Mouse (Mus musculus): ENCODE data around the gene Mcl1.
"Not testable (repeated sequence)": the region's sequence is repeated elsewhere in the genome, so short reads cannot be mapped to it uniquely, and the experiment has no call there.

The Mcl1 gene

GRCm38 (mm10) chr3:95666124-95666844, 7.7 kb downstream of the Mcl1 start:
- DNase-seq (ENCODE audit: low read depth), result peak; percentile 90

GRCm38 (mm10) chr3:95667521-95667920, 8.9 kb downstream of the Mcl1 start:
- peak; percentile 35 for DNase-seq (ENCODE audit: low read depth)

- peak; percentile 39 for DNase-seq (ENCODE audit: low read depth)
Observed at GRCm38 (mm10) chr3:95668026-95668425, 9.4 kb downstream of the Mcl1 start.

GRCm38 (mm10) chr3:95668589-95669308, 10.2 kb downstream of the Mcl1 start:
- DNase-seq (ENCODE audit: low read depth), result peak; percentile 82

GRCm38 (mm10) chr3:95669309-95669665, 10.7 kb downstream of the Mcl1 start:
- DNase-seq (ENCODE audit: low read depth), result no peak

GRCm38 (mm10) chr3:95670419-95670818, 11.8 kb downstream of the Mcl1 start:
- DNase-seq (ENCODE audit: low read depth), result not testable (repeated sequence)

- DNase-seq (ENCODE audit: low read depth), result no peak
Observed at GRCm38 (mm10) chr3:95671201-95671600, 12.6 kb downstream of the Mcl1 start.

GRCm38 (mm10) chr3:95672461-95672860, 13.9 kb downstream of the Mcl1 start:
- DNase-seq (ENCODE audit: low read depth), result no peak

GRCm38 (mm10) chr3:95672861-95673706, 14.5 kb downstream of the Mcl1 start:
- DNase-seq (ENCODE audit: low read depth), result peak; percentile 84

GRCm38 (mm10) chr3:95673707-95674211, 15.2 kb downstream of the Mcl1 start:
- no peak for DNase-seq (ENCODE audit: low read depth)

- peak; percentile 94 for DNase-seq (ENCODE audit: low read depth)
Observed at GRCm38 (mm10) chr3:95674236-95674635, 15.6 kb downstream of the Mcl1 start.

- DNase-seq (ENCODE audit: low read depth), result peak; percentile 62
Observed at GRCm38 (mm10) chr3:95674812-95675211, 16.2 kb downstream of the Mcl1 start.

GRCm38 (mm10) chr3:95675301-95676092, 16.9 kb downstream of the Mcl1 start:
- peak; percentile 81 for DNase-seq (ENCODE audit: low read depth)

- peak; percentile 71 for DNase-seq (ENCODE audit: low read depth)
Observed at GRCm38 (mm10) chr3:95676745-95677419, 18.3 kb downstream of the Mcl1 start.

GRCm38 (mm10) chr3:95677420-95678090, 19.0 kb downstream of the Mcl1 start:
- DNase-seq (ENCODE audit: low read depth), result peak; percentile 21

- no peak for DNase-seq (ENCODE audit: low read depth)
Observed at GRCm38 (mm10) chr3:95679551-95679950, 21.0 kb downstream of the Mcl1 start.

GRCm38 (mm10) chr3:95680673-95681072, 22.1 kb downstream of the Mcl1 start:
- DNase-seq (ENCODE audit: low read depth), result no peak

- DNase-seq (ENCODE audit: low read depth), result peak; percentile 43
Observed at GRCm38 (mm10) chr3:95681365-95681764, 22.8 kb downstream of the Mcl1 start.

GRCm38 (mm10) chr3:95682878-95683277, 24.3 kb downstream of the Mcl1 start:
- peak; percentile 20 for DNase-seq (ENCODE audit: low read depth)

GRCm38 (mm10) chr3:95684846-95685245, 26.3 kb downstream of the Mcl1 start:
- DNase-seq (ENCODE audit: low read depth), result peak; percentile 14
